Mouse (Mus musculus): Measurements from ENCODE around the gene St6gal1. TPM values are rescaled to one million over a fixed set of nuclear protein-coding genes. Genes with fewer than 3 reads are reported as not detected.

The St6gal1 gene
- polyA plus RNA-seq, 1 experiment = 77.2 TPM

DNA sequence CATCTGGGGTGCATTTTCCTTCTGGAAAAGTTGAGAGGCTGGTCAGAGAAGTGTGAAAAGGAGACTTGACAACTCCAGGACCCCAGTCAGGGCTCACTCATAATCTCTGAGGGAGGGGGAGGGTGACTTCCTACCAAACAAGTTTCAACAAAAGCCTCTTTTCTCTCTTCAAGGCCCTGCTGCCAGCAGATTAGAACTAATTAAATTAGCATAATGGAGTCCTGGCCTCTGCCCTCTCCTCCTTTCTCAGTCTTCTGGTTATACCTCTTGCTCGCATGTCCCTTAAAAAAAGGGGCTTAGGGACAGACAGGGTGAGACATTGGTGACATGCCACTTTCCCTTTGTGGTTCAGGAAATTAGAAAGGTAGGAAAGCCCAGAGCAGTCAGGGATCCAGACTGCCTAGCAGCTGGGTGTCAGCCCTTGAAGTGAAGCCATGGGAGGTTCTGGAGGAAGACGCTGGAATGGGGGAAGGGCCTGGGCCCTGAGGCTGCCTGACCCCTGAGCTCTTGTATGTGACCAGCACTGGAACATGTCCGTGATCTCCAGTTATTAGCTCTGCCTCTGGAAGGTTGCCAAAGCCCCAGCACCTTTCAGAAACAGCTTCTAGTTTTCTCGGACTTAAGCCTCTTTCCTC, 34.4 kb downstream of the St6gal1 start:
- no peak overlapping the region for H3K4me3 ChIP-seq (ENCODE audit: insufficient read depth, low read length)
- no peak overlapping the region for H3K27ac ChIP-seq (ENCODE audit: insufficient read depth, low read depth, low read length)
- TF ChIP-seq POLR2A (IDR thresholded peaks at IDR 0.05; ENCODE audit: borderline replicate concordance, low read depth, low read length) (no peak), CTCF (IDR thresholded peaks at IDR 0.05; ENCODE audit: low read depth, low read length) (no peak)
- H3K4me1 ChIP-seq (ENCODE audit: control insufficient read depth, insufficient read depth, low read length) = peaks cover 4% of the 10 kb centered on the region

DNA sequence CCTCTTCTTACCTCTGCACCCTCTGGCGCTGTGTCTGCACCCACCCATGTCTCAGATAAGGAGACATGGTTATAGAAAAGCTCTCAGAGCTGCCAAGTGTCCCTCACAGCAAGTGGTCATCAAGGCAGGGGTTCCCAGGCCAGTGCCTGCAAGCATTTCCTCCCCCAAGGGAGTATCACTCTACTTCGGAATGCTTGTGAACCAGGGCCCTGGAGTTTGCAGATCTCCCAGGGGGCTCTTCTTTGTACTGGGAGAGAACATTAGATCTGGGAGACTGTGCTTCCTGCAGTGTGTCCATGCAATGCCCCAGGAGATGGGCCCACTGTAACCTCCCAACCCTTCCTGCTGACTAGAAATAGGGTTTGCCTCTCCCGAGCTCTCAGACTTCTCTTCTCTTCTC, 35.0 kb downstream of the St6gal1 start:
- Histone ChIP-seq H3K4me3 (ENCODE audit: insufficient read depth, low read length) (no peak overlapping the region), H3K4me1 (ENCODE audit: control insufficient read depth, insufficient read depth, low read length) (no peaks in the 10 kb centered on the region), H3K27ac (ENCODE audit: insufficient read depth, low read depth, low read length) (no peak overlapping the region)
- TF ChIP-seq POLR2A (IDR thresholded peaks at IDR 0.05; ENCODE audit: borderline replicate concordance, low read depth, low read length) = no peak
- TF ChIP-seq CTCF (IDR thresholded peaks at IDR 0.05; ENCODE audit: low read depth, low read length) = no peak

DNA sequence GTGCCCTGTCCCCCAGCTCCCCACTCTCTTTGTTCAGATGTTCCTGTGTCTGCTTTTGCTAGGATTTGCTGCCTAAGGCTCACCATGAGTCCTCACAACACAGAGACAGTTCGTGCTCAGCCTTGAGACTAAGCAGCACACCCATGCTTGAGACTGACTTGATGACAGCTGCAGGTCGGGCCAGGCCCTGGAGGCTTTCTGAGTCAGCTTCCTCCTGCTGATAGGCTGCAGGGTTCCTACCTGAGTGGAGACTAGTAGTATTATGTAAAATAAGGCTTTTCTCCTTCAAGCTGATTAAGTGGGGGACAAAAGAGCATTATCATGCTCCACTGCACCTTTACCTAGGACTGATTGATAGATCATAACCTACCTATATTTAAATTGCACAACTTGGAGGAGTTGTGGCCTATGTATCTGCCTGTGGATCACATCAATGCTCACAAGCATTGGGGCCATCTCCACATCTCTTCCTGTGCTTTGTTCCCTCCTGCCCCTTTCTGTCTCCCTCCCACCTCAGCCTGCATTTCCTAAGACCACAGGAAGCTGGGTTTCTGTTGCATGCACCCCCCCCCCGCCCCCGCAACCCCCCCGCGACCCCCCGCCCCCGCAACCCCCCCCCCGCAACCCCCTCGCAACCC, 37.7 kb downstream of the St6gal1 start:
- TF ChIP-seq POLR2A (IDR thresholded peaks at IDR 0.05; ENCODE audit: borderline replicate concordance, low read depth, low read length) (no peak), CTCF (IDR thresholded peaks at IDR 0.05; ENCODE audit: low read depth, low read length) (no peak)
- H3K4me1 ChIP-seq (ENCODE audit: control insufficient read depth, insufficient read depth, low read length) = peaks cover 10% of the 10 kb centered on the region
- no peak overlapping the region for H3K27ac ChIP-seq (ENCODE audit: insufficient read depth, low read depth, low read length)
- H3K4me3 ChIP-seq (ENCODE audit: insufficient read depth, low read length) = no peak overlapping the region

DNA sequence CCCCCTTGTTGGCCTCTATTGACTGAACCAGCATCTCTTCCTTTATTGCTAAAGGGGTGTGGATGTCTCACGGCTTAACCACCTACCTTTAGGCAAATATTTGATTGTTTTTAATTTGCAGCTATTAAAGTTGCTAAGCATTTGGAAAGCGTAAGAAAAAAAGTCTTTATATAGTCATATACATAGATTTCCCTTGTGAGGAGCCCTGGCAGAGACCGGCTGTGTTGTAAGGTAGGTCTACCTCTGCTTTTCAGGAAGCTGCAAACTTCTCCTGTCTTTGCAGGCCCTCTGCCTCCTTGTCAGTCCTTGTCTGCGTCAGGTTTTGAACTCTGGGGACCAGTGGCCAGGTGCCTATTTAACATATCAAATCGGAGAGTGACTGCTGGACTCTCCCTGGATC, 38.3 kb downstream of the St6gal1 start:
- H3K27ac ChIP-seq (ENCODE audit: insufficient read depth, low read depth, low read length) = no peak overlapping the region

GRCm38 (mm10) chr16:23264999-23265398, 40.5 kb downstream of the St6gal1 start:
- no peak overlapping the region for H3K4me3 ChIP-seq (ENCODE audit: insufficient read depth, low read length)
- H3K4me1 ChIP-seq (ENCODE audit: control insufficient read depth, insufficient read depth, low read length) = peaks cover 32% of the 10 kb centered on the region
- H3K27ac ChIP-seq (ENCODE audit: insufficient read depth, low read depth, low read length) = no peak overlapping the region
- TF ChIP-seq CTCF (IDR thresholded peaks at IDR 0.05; ENCODE audit: low read depth, low read length) (no peak), POLR2A (IDR thresholded peaks at IDR 0.05; ENCODE audit: borderline replicate concordance, low read depth, low read length) (no peak)

More for the DNA sequence above, 38.3 kb downstream of the St6gal1 start:
- Histone ChIP-seq H3K4me1 (ENCODE audit: control insufficient read depth, insufficient read depth, low read length) (peaks cover 12% of the 10 kb centered on the region), H3K4me3 (ENCODE audit: insufficient read depth, low read length) (no peak overlapping the region)
- TF ChIP-seq CTCF (IDR thresholded peaks at IDR 0.05; ENCODE audit: low read depth, low read length) (no peak), POLR2A (IDR thresholded peaks at IDR 0.05; ENCODE audit: borderline replicate concordance, low read depth, low read length) (no peak)

DNA sequence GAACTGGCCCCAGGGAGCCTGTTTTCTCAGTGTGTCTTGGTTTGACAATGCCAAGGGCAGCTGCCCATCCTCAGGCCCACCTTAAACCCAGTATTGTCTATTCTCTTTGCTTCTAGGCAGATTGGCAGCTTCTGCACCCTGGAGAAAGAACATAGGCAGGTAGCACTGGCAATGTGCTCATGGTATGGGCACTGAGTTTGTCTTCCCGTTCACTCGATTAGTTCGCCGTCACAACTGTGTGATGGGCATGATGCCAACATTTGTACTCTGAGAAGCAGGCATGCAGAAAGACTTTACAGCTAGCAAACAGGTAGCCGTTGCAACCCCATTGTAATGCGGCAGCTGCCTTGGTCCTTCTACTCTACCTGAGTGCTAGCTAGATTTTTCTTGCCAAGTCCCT, 40.9 kb downstream of the St6gal1 start:
- Histone ChIP-seq H3K27ac (ENCODE audit: insufficient read depth, low read depth, low read length) (no peak overlapping the region), H3K4me3 (ENCODE audit: insufficient read depth, low read length) (no peak overlapping the region), H3K4me1 (ENCODE audit: control insufficient read depth, insufficient read depth, low read length) (peaks cover 36% of the 10 kb centered on the region)
- TF ChIP-seq CTCF (IDR thresholded peaks at IDR 0.05; ENCODE audit: low read depth, low read length) (no peak), POLR2A (IDR thresholded peaks at IDR 0.05; ENCODE audit: borderline replicate concordance, low read depth, low read length) (no peak)

- H3K27ac ChIP-seq (ENCODE audit: insufficient read depth, low read depth, low read length) = no peak overlapping the region
- peaks cover 43% of the 10 kb centered on the region for H3K4me1 ChIP-seq (ENCODE audit: control insufficient read depth, insufficient read depth, low read length)
- TF ChIP-seq POLR2A (IDR thresholded peaks at IDR 0.05; ENCODE audit: borderline replicate concordance, low read depth, low read length) = no peak
- no peak for TF ChIP-seq CTCF (IDR thresholded peaks at IDR 0.05; ENCODE audit: low read depth, low read length)
- H3K4me3 ChIP-seq (ENCODE audit: insufficient read depth, low read length) = no peak overlapping the region
Observed at GRCm38 (mm10) chr16:23266293-23266692, 41.8 kb downstream of the St6gal1 start.

- H3K4me3 ChIP-seq (ENCODE audit: insufficient read depth, low read length) = no peak overlapping the region
- TF ChIP-seq POLR2A (IDR thresholded peaks at IDR 0.05; ENCODE audit: borderline replicate concordance, low read depth, low read length) = no peak
- TF ChIP-seq CTCF (IDR thresholded peaks at IDR 0.05; ENCODE audit: low read depth, low read length) = no peak
- H3K4me1 ChIP-seq (ENCODE audit: control insufficient read depth, insufficient read depth, low read length) = peaks cover 49% of the 10 kb centered on the region
- H3K27ac ChIP-seq (ENCODE audit: insufficient read depth, low read depth, low read length) = no peak overlapping the region
Observed at GRCm38 (mm10) chr16:23266896-23267295, 42.4 kb downstream of the St6gal1 start.

GRCm38 (mm10) chr16:23268231-23268630, 43.7 kb downstream of the St6gal1 start:
- Histone ChIP-seq H3K27ac (ENCODE audit: insufficient read depth, low read depth, low read length) (no peak overlapping the region), H3K4me3 (ENCODE audit: insufficient read depth, low read length) (no peak overlapping the region), H3K4me1 (ENCODE audit: control insufficient read depth, insufficient read depth, low read length) (peaks cover 59% of the 10 kb centered on the region)
- TF ChIP-seq POLR2A (IDR thresholded peaks at IDR 0.05; ENCODE audit: borderline replicate concordance, low read depth, low read length) = no peak
- TF ChIP-seq CTCF (IDR thresholded peaks at IDR 0.05; ENCODE audit: low read depth, low read length) = no peak

Measured in bone marrow macrophage, adult 2 months (primary cell).